Mouse (Mus musculus) brain, embryonic 14.5 days (tissue): ENCODE results near the gene Qrich1.

Experiments
- CTCF ChIP-seq: fragments of 200-500 bp; IDR thresholded peaks from 2 replicates; pipeline ENCODE4 v1.5.1; 2012; ENCODE audit warnings: inconsistent platforms, mild to moderate bottlenecking, moderate library complexity, borderline replicate concordance; ENCODE audit not compliant: insufficient read depth, insufficient read length; ENCODE audit errors: extremely low read depth
- POLR2A ChIP-seq: fragments of 200-500 bp; IDR thresholded peaks from 2 replicates; pipeline ENCODE4 v1.6.1; 2012; ENCODE audit warnings: mild to moderate bottlenecking, inconsistent platforms, borderline replicate concordance; ENCODE audit not compliant: poor library complexity, insufficient read depth, insufficient read length, severe bottlenecking; ENCODE audit errors: extremely low read depth

DNA sequence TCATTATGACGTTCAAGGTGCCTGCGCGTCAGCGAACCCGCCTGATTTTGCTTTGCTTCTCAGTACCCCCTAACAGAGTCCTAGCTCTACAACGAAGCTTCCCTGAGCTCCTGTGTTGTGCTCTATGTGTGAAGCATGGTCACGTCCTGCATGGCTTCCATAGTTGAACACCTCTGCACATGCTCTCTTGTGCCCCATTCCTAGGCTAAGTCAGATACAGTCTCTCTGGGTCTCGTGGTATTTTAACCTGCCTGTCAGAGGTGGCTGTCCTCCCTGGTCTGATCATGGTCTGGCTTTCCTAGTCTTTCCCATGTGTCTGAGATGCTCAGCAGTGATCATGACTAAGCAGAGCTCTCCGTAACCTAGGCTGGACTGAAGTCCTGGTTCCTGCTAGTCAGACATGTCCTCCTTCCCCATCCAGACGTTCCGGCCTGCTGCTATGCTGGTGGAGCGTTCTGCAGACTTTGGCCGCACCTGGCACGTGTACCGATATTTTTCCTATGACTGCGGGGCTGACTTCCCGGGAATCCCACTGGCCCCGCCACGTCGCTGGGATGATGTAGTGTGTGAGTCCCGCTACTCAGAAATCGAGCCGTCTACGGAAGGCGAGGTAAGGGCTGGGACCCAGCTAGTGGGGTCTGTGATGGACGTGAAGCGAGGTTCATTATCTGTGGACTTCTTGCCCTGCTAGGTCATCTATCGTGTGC lies 35.6 kb upstream of the Qrich1 start:
- TF ChIP-seq CTCF (no peak), POLR2A (no peak)
